Mouse (Mus musculus) heart, embryonic 13.5 days (tissue): ENCODE results near the gene Gfral. TPM values are rescaled to one million over a fixed set of nuclear protein-coding genes. Genes with fewer than 3 reads are reported as not detected.

Source experiments
- ATAC-seq: fragments of 200-750 bp; cut with Nextera tagmentation; 2 replicates; pipeline ENCODE4 v1.8.0; 2017; ENCODE audit warnings: moderate TSS enrichment; ENCODE audit not compliant: insufficient number of reproducible peaks, low FRiP score, low TSS enrichment; ENCODE audit errors: extremely low read depth
- H3K27ac ChIP-seq: fragments of 300-500 bp; sonication (generic); replicated peaks from 2 replicates; pipeline ENCODE4 v1.5.1; 2015; ENCODE audit warnings: moderate library complexity, mild to moderate bottlenecking, inconsistent platforms
- H3K27me3 ChIP-seq: fragments of 300-500 bp; sonication (generic); replicated peaks from 2 replicates; pipeline ENCODE4 v1.6.1; 2015; ENCODE audit warnings: mild to moderate bottlenecking, inconsistent platforms
- H3K36me3 ChIP-seq: fragments of 300-500 bp; sonication (generic); 2 replicates; pipeline ENCODE4 v1.6.1; 2015; ENCODE audit warnings: mild to moderate bottlenecking, inconsistent platforms
- H3K4me1 ChIP-seq: fragments of 300-500 bp; sonication (generic); 2 replicates; pipeline ENCODE4 v1.6.1; 2015; ENCODE audit warnings: inconsistent platforms
- H3K4me2 ChIP-seq: fragments of 300-500 bp; sonication (generic); 2 replicates; pipeline ENCODE4 v1.6.1; 2015; ENCODE audit warnings: inconsistent platforms, mild to moderate bottlenecking, moderate library complexity
- H3K4me3 ChIP-seq: fragments of 300-500 bp; sonication (generic); 2 replicates; pipeline ENCODE4 v1.5.1; 2015; ENCODE audit warnings: moderate library complexity, mild to moderate bottlenecking, inconsistent platforms
- H3K9ac ChIP-seq: fragments of 300-500 bp; sonication (generic); 2 replicates; pipeline ENCODE4 v1.6.1; 2015; ENCODE audit warnings: inconsistent platforms, mild to moderate bottlenecking, moderate library complexity
- H3K9me3 ChIP-seq: fragments of 300-500 bp; sonication (generic); 2 replicates; pipeline ENCODE4 v1.6.1; 2016; ENCODE audit warnings: inconsistent platforms
- WGBS: fragments of 180-500 bp; shearing (Covaris S2); methylation state at CpG from one replicate; pipeline ENCODE4 v1.1.7; 2015; ENCODE audit warnings: mixed read lengths; 5-methylcytosine and 5-hydroxymethylcytosine counted together
- polyA plus RNA-seq: library from polyadenylated mRNA; unstranded; fragments of >200 nt; fragmentation: Nextera tagmentation; extraction: Ambion mirVana; gene quantifications from 2 replicates; pipeline ENCODE4 v1.2.1, GENCODE M21; 2015

Gene Gfral
- polyA plus RNA-seq, 1 experiment from 2014 or later = not detected

- H3K4me2 ChIP-seq = no peak overlapping the region
- no peak for ATAC-seq
- H3K9me3 ChIP-seq = no peaks in the 10 kb centered on the region
- WGBS = 67% methylated on average over 4 of the region's 4 CpGs
- no peak overlapping the region for H3K4me3 ChIP-seq
- H3K9ac ChIP-seq = no peak overlapping the region
- H3K27ac ChIP-seq = no peak overlapping the region
- no peaks in the 10 kb centered on the region for H3K4me1 ChIP-seq
- H3K36me3 ChIP-seq = no peaks in the 10 kb centered on the region
- no peaks in the 10 kb centered on the region for H3K27me3 ChIP-seq
These were observed 3.9 kb upstream of the Gfral start for GRCm38 (mm10) chr9:76217178-76217975.

GRCm38 (mm10) chr9:76214678-76215077, 1.2 kb upstream of the Gfral start:
- no peak overlapping the region for H3K9ac ChIP-seq
- no peaks in the 10 kb centered on the region for H3K27me3 ChIP-seq
- no peaks in the 10 kb centered on the region for H3K4me1 ChIP-seq
- no peak overlapping the region for H3K4me3 ChIP-seq
- H3K27ac ChIP-seq = no peak overlapping the region
- H3K36me3 ChIP-seq = no peaks in the 10 kb centered on the region
- WGBS = 66% methylated on average over 4 of the region's 4 CpGs
- H3K9me3 ChIP-seq = no peaks in the 10 kb centered on the region
- H3K4me2 ChIP-seq = no peak overlapping the region
- ATAC-seq = no peak

- H3K27me3 ChIP-seq = no peaks in the 10 kb centered on the region
- H3K9me3 ChIP-seq = no peaks in the 10 kb centered on the region
- 63% methylated on average over 4 of the region's 4 CpGs for WGBS
- no peak overlapping the region for H3K4me2 ChIP-seq
- no peak for ATAC-seq
- H3K4me1 ChIP-seq = no peaks in the 10 kb centered on the region
- H3K4me3 ChIP-seq = no peak overlapping the region
- H3K27ac ChIP-seq = no peak overlapping the region
- no peaks in the 10 kb centered on the region for H3K36me3 ChIP-seq
- no peak overlapping the region for H3K9ac ChIP-seq
These were observed 16.5 kb downstream of the Gfral start for GRCm38 (mm10) chr9:76196917-76197316.

- no peak for ATAC-seq
- Histone ChIP-seq H3K4me2 (no peak overlapping the region), H3K9ac (no peak overlapping the region), H3K27me3 (no peaks in the 10 kb centered on the region), H3K9me3 (no peaks in the 10 kb centered on the region), H3K4me3 (no peak overlapping the region), H3K27ac (no peak overlapping the region), H3K4me1 (no peaks in the 10 kb centered on the region), H3K36me3 (no peaks in the 10 kb centered on the region)
These were observed 34.2 kb downstream of the Gfral start for GRCm38 (mm10) chr9:76179221-76179620.

GRCm38 (mm10) chr9:76172686-76173295, 40.7 kb downstream of the Gfral start:
- 62% methylated on average over 5 of the region's 5 CpGs for WGBS
- Histone ChIP-seq H3K4me1 (no peaks in the 10 kb centered on the region), H3K9ac (no peak overlapping the region)

GRCm38 (mm10) chr9:76168355-76168754, 45.1 kb downstream of the Gfral start:
- no peak overlapping the region for H3K27ac ChIP-seq
- H3K4me3 ChIP-seq = no peak overlapping the region
- no peaks in the 10 kb centered on the region for H3K36me3 ChIP-seq
- H3K27me3 ChIP-seq = no peaks in the 10 kb centered on the region
- H3K4me1 ChIP-seq = no peaks in the 10 kb centered on the region
- ATAC-seq = no peak
- no peaks in the 10 kb centered on the region for H3K9me3 ChIP-seq
- no peak overlapping the region for H3K4me2 ChIP-seq
- 43% methylated on average over 3 of the region's 3 CpGs for WGBS
- no peak overlapping the region for H3K9ac ChIP-seq

More at GRCm38 (mm10) chr9:76172686-76173295, 40.7 kb downstream of the Gfral start:
- Histone ChIP-seq H3K4me3 (no peak overlapping the region), H3K27me3 (no peaks in the 10 kb centered on the region), H3K36me3 (no peaks in the 10 kb centered on the region), H3K4me2 (no peak overlapping the region), H3K27ac (no peak overlapping the region), H3K9me3 (no peaks in the 10 kb centered on the region)
- ATAC-seq = no peak

- Histone ChIP-seq H3K4me1 (no peaks in the 10 kb centered on the region), H3K4me2 (no peak overlapping the region), H3K4me3 (no peak overlapping the region), H3K9me3 (no peaks in the 10 kb centered on the region), H3K9ac (no peak overlapping the region), H3K27ac (no peak overlapping the region), H3K27me3 (no peaks in the 10 kb centered on the region), H3K36me3 (no peaks in the 10 kb centered on the region)
- no peak for ATAC-seq
- 52% methylated on average over 8 of the region's 8 CpGs for WGBS
These were observed 51.0 kb downstream of the Gfral start for GRCm38 (mm10) chr9:76162446-76162845.

GRCm38 (mm10) chr9:76145593-76145992, 67.9 kb downstream of the Gfral start:
- ATAC-seq = no peak
- no peaks in the 10 kb centered on the region for H3K4me1 ChIP-seq
- no peak overlapping the region for H3K27ac ChIP-seq
- no peaks in the 10 kb centered on the region for H3K27me3 ChIP-seq
- H3K4me2 ChIP-seq = no peak overlapping the region
- 60% methylated on average over 3 of the region's 3 CpGs for WGBS
- H3K9ac ChIP-seq = no peak overlapping the region
- H3K4me3 ChIP-seq = no peak overlapping the region
- H3K36me3 ChIP-seq = no peaks in the 10 kb centered on the region
- H3K9me3 ChIP-seq = no peaks in the 10 kb centered on the region

GRCm38 (mm10) chr9:76138378-76139109, 74.9 kb downstream of the Gfral start:
- Histone ChIP-seq H3K36me3 (no peaks in the 10 kb centered on the region), H3K9ac (no peak overlapping the region), H3K27me3 (no peaks in the 10 kb centered on the region), H3K4me2 (no peak overlapping the region), H3K27ac (no peak overlapping the region), H3K9me3 (no peaks in the 10 kb centered on the region), H3K4me1 (peaks cover 11% of the 10 kb centered on the region), H3K4me3 (no peak overlapping the region)
- WGBS = 73% methylated on average over 3 of the region's 3 CpGs
- ATAC-seq = no peak

- 87% methylated on average over 6 of the region's 6 CpGs for WGBS
- Histone ChIP-seq H3K27me3 (no peaks in the 10 kb centered on the region), H3K9me3 (no peaks in the 10 kb centered on the region), H3K4me2 (no peak overlapping the region), H3K36me3 (no peaks in the 10 kb centered on the region), H3K27ac (no peak overlapping the region), H3K4me3 (no peak overlapping the region), H3K4me1 (peaks cover 11% of the 10 kb centered on the region), H3K9ac (no peak overlapping the region)
- no peak for ATAC-seq
These were observed 79.4 kb downstream of the Gfral start for GRCm38 (mm10) chr9:76134042-76134441.

GRCm38 (mm10) chr9:76129353-76129752, 84.1 kb downstream of the Gfral start:
- H3K36me3 ChIP-seq = no peaks in the 10 kb centered on the region
- WGBS = 54% methylated on average over 1 of the region's 1 CpGs

More at GRCm38 (mm10) chr9:76129353-76129752, 84.1 kb downstream of the Gfral start:
- H3K27ac ChIP-seq = no peak overlapping the region
- no peak overlapping the region for H3K4me2 ChIP-seq
- H3K4me3 ChIP-seq = no peak overlapping the region
- H3K27me3 ChIP-seq = no peaks in the 10 kb centered on the region
- no peak for ATAC-seq
- H3K9ac ChIP-seq = no peak overlapping the region
- no peaks in the 10 kb centered on the region for H3K4me1 ChIP-seq
- H3K9me3 ChIP-seq = no peaks in the 10 kb centered on the region
